Mouse (Mus musculus) hindbrain, embryonic 13.5 days (tissue): ENCODE results near the gene Nbea. TPM values are rescaled to one million over a fixed set of nuclear protein-coding genes. Genes with fewer than 3 reads are reported as not detected.

Experiments used
- ATAC-seq: fragments of 200-750 bp; cut with Nextera tagmentation; 2 replicates; pipeline ENCODE4 v1.8.0; 2017; ENCODE audit warnings: moderate TSS enrichment; ENCODE audit not compliant: low FRiP score
- H3K27ac ChIP-seq: fragments of 300-500 bp; sonication (generic); 2 replicates; pipeline ENCODE4 v1.5.1; 2015; ENCODE audit warnings: inconsistent platforms, mild to moderate bottlenecking, moderate library complexity
- H3K27me3 ChIP-seq: fragments of 300-500 bp; sonication (generic); 2 replicates; pipeline ENCODE4 v1.6.1; 2015; ENCODE audit warnings: mild to moderate bottlenecking, inconsistent platforms
- H3K36me3 ChIP-seq: fragments of 300-500 bp; sonication (generic); 2 replicates; pipeline ENCODE4 v1.6.1; 2015; ENCODE audit warnings: mild to moderate bottlenecking, inconsistent platforms
- H3K4me1 ChIP-seq: fragments of 300-500 bp; sonication (generic); replicated peaks from 2 replicates; pipeline ENCODE4 v1.6.1; 2015; ENCODE audit warnings: inconsistent platforms
- H3K4me2 ChIP-seq: fragments of 300-500 bp; sonication (generic); 2 replicates; pipeline ENCODE4 v1.6.1; 2015; ENCODE audit warnings: inconsistent platforms, mild to moderate bottlenecking, moderate library complexity
- H3K4me3 ChIP-seq: fragments of 300-500 bp; sonication (generic); 2 replicates; pipeline ENCODE4 v1.5.1; 2015; ENCODE audit warnings: mild to moderate bottlenecking, inconsistent platforms
- H3K9ac ChIP-seq: fragments of 300-500 bp; sonication (generic); 2 replicates; pipeline ENCODE4 v1.6.1; 2015; ENCODE audit warnings: mild to moderate bottlenecking, inconsistent platforms
- H3K9me3 ChIP-seq: fragments of 300-500 bp; sonication (generic); 2 replicates; pipeline ENCODE4 v1.6.1; 2016; ENCODE audit warnings: inconsistent platforms
- WGBS: fragments of 180-500 bp; shearing (Covaris S2); methylation state at CpG from one replicate; pipeline ENCODE4 v1.1.7; 2015; 5-methylcytosine and 5-hydroxymethylcytosine counted together
- polyA plus RNA-seq: library from polyadenylated mRNA; unstranded; fragments of >200 nt; fragmentation: Nextera tagmentation; extraction: Ambion mirVana; gene quantifications from 2 replicates; pipeline ENCODE4 v1.2.1, GENCODE M21; 2015

Gene Nbea
- polyA plus RNA-seq, 1 experiment from 2014 or later, result 56.9 TPM

- Histone ChIP-seq H3K27me3 (no peaks in the 10 kb centered on the region), H3K4me1 (peaks cover 46% of the 10 kb centered on the region), H3K36me3 (no peaks in the 10 kb centered on the region), H3K4me2 (no peak overlapping the region), H3K4me3 (no peak overlapping the region), H3K9me3 (no peaks in the 10 kb centered on the region), H3K27ac (no peak overlapping the region), H3K9ac (no peak overlapping the region)
- ATAC-seq, result no peak
- 57% methylated on average over 2 of the region's 2 CpGs for WGBS
These were observed 593.2 kb downstream of the Nbea start for GRCm38 (mm10) chr3:55590291-55590690.

GRCm38 (mm10) chr3:55589402-55589944 lies 594.0 kb downstream of the Nbea start:
- H3K36me3 ChIP-seq, result no peaks in the 10 kb centered on the region
- no peak overlapping the region for H3K4me3 ChIP-seq
- ATAC-seq, result no peak
- 75% methylated on average over 8 of the region's 8 CpGs for WGBS
- H3K27ac ChIP-seq, result peak overlapping the region; percentile 44
- H3K9me3 ChIP-seq, result no peaks in the 10 kb centered on the region
- H3K9ac ChIP-seq, result no peak overlapping the region
- H3K4me1 ChIP-seq, result peaks cover 46% of the 10 kb centered on the region
- no peak overlapping the region for H3K4me2 ChIP-seq
- H3K27me3 ChIP-seq, result no peaks in the 10 kb centered on the region

GRCm38 (mm10) chr3:55587972-55588946 lies 595.2 kb downstream of the Nbea start:
- Histone ChIP-seq H3K27ac (peak overlapping the region; percentile 88), H3K9ac (peak overlapping the region; percentile 40; the same call in 1 of the 2 replicates), H3K4me2 (no peak overlapping the region), H3K9me3 (no peaks in the 10 kb centered on the region), H3K27me3 (no peaks in the 10 kb centered on the region), H3K36me3 (no peaks in the 10 kb centered on the region), H3K4me1 (peaks cover 44% of the 10 kb centered on the region), H3K4me3 (no peak overlapping the region)
- WGBS, result 8% methylated on average over 12 of the region's 12 CpGs
- peak; percentile 81 for ATAC-seq

GRCm38 (mm10) chr3:55587434-55587971 lies 596.0 kb downstream of the Nbea start:
- 25% methylated on average over 12 of the region's 12 CpGs for WGBS
- H3K36me3 ChIP-seq, result no peaks in the 10 kb centered on the region
- no peak overlapping the region for H3K9ac ChIP-seq
- ATAC-seq, result 0 out of 2 replicates have a peak, but pooled peaks have one; percentile 4
- no peak overlapping the region for H3K4me3 ChIP-seq
- no peaks in the 10 kb centered on the region for H3K27me3 ChIP-seq
- no peaks in the 10 kb centered on the region for H3K9me3 ChIP-seq
- H3K27ac ChIP-seq, result peak overlapping the region; percentile 88
- no peak overlapping the region for H3K4me2 ChIP-seq
- H3K4me1 ChIP-seq, result peaks cover 42% of the 10 kb centered on the region
